Mouse (Mus musculus) retina, postnatal 1 day (tissue): ENCODE measurements at regions not wholly inside any gene's neighbourhood (a gene's known extent, or its start where the extent isn't known, plus 50 kb on each side); places are given as distances from the start of the nearest gene placed in this dataset.
A peak's percentile ranks its signal among the peaks of the same experiment; 100 is the strongest.

Experiments used
- DNase-seq: peaks from one replicate; pipeline ENCODE4 v3.0.0-alpha.2; 2012

DNA sequence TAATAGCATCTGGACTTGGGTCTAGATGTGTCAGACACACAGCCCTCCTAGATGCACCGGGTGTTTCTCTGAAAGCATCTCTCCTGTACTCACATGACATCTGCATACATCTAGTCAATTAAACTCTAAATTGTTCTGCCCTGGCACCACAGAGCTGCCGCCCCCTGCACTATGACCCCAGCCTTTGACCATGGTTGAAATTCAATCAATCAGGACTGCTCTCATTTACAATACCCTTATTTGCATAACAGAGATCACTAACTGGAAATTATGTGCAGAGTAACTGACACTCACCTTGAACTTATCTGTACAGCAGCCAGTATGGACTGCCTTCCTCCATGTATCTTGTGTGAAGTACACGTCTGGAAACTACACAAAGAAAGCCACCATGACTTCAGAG lies 193.5 kb upstream of the Arpp21 start:
- DNase-seq: no peak

- DNase-seq: no peak
Measured at GRCm38 (mm10) chr9:112405772-112406315, 170.1 kb upstream of the Arpp21 start.

- DNase-seq: peak; percentile 76
Measured at GRCm38 (mm10) chr9:112370746-112371145, 135.0 kb upstream of the Arpp21 start.

DNA sequence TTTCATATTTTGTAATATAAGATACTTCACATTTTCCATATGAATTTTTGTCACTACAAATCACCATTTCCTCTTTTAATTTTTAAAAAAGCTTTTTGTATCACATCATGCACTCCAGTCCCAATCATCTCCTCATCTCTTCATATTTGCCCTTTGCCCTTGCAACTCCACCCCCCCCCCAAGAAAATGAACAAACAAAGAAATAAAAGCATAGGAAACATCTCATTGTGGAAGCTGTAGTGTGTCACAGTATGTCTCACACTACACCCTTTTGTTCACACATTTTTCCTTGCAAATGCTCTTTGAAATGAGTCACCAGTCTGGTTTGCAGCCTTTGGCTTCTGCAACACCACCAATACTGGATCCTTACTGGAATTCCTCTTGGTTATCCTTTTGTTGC lies 131.6 kb upstream of the Arpp21 start:
- DNase-seq: no peak

- no peak for DNase-seq
Measured at GRCm38 (mm10) chr9:112361355-112361754, 125.6 kb upstream of the Arpp21 start.

DNA sequence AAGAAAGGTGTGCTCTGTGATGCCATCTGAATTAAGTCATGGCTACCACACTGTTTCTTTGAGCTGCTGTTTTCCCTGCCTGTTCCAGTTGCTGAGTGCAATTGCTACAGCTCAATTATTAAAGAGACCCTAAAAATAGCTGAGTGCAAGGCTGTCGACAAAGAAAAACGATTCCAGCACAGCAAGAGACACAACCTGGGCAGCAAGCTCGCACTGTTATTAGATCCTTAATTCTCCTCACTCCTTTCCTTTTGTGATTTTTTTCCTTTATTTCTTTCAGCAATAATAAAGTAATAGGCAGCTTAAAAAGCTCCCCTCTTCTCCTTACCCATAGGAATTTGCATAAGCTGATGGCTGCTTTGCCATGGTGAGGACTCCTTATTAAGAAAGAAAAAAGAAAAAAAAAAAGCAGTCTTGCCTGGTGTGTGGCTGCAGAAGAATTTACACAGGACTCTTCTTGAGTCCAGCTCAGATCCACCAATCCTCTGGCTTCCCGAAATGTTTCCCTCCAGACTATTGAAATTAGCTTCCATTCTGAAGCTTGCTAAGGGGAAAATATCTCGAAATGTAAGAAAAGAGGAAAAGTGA lies 123.1 kb upstream of the Arpp21 start:
- peak; percentile 17 for DNase-seq

GRCm38 (mm10) chr9:112353196-112353595 lies 117.5 kb upstream of the Arpp21 start:
- DNase-seq: no peak

DNA sequence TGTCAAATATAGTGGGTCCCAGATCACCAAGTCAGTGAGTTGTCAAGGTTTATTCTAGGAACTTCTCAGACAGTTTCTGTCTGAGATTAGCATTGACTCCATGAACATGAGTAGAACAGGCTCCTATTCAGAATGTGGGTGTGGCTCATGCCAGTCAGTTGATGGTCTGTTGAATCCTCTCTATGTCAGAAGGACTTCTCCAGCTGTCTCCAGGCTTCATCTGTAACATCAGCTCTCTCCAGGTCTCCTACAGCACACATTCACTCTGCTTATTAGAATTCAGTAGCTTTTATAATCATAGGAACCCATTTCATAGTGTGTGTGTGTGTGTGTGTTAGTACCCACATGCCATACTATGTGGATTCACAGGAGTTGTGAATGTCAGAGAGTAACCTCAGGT lies 113.2 kb upstream of the Arpp21 start:
- DNase-seq: no peak

DNA sequence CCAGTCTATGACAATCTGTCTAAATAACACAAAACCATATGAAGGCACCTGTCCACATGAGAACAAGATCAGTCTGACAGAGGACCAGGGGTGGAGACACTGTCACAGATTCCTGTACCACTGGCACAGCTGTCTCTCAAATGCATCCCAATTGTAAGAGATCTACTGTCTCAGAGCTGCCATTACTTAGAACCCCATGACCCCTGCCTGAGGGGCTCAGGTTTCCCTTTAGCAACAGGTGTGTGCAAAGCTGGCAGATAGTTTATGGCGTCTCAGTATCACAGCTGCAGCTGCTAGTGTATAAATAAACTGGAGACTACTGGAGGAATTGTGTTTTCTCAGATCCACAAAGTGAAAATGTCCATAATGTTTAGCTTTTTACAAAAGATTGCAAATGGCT lies 109.1 kb upstream of the Arpp21 start:
- no peak for DNase-seq

DNA sequence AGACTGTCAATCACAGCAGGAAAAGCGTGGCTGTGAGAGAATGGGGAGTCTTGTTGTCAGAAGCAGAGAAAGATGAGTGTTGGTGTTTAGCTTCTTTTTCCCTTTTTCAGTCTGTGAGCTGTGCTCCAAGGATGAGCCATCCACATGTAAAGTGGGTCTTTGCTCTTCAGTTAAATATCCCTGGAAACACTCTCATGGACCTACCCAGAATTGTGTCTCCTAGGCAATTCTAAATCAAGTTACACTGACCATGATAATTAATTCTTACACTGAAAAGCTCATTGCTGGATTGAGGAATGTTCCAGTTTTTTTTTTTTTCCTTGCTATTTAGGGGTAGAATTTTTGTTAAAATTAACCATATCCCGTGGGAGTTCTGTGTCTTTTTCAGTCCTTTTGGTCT lies 104.6 kb upstream of the Arpp21 start:
- DNase-seq: no peak

- DNase-seq: peak; percentile 95
Measured at GRCm38 (mm10) chr9:112320016-112320415, 84.3 kb upstream of the Arpp21 start.

DNA sequence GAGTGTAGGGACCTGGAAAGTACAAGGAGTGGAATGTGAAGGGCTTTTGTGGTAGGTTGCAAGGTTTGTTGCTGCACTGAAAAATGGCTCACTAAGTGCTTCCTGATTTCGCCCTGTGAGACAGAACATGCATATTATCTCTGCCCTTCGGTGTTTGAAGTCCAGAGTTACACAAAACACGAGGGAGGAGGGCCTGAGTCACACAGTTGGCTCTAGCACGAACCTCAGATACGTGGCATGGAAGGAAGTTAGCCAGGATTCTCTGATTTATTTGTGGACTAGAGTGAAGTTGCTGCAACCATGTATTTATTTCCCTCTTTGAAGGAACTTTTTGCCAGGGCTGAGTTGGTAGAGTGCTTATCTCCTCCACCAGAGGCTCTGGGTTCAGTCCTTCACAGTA lies 73.2 kb upstream of the Arpp21 start:
- no peak for DNase-seq

DNA sequence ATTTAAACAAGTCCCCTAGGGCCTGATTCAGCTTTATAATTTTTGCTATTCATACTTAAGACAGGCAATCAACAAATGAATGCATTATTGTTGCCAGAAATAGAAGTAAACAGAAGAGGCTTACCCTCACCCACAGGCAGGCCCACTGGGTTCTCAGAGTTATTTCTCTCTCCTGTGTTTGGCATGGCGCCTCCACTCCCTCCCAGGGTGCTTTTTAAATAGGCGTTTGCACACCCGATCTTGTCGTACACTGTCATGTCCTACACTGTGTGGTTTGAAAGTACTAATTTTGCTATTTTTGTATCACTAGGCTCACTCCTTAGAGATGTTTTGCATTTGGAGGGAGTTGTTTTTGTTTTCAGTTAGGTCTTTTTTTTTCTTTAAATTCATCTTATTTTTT lies 72.1 kb upstream of the Arpp21 start:
- no peak for DNase-seq

DNA sequence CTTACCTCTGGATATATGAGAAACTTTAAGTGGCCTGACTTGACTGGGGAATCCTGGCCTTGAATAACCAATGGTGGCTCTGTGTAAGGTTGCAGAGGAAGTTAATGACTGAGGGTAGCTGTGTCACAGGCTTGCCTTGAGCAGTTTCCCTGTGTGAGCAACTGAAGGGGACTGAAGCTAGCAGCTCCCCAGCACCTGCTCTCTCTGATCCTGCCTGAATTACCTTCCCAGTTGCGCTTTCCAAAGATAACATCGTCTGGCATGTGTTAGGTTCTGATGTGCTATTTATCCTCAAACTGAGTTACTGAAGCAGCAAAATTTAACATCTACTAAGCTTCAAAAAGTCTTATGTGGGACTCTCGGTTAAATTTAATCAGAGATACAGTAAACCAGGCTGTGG lies 56.1 kb upstream of the Arpp21 start:
- DNase-seq: no peak
